Mouse (Mus musculus): ENCODE results near the gene Ogfod1. TPM values are rescaled to one million over a fixed set of nuclear protein-coding genes. Genes with fewer than 3 reads are reported as not detected.

The Ogfod1 gene
- polyA plus RNA-seq, 1 experiment from 2014 or later: 14.2 TPM

GRCm38 (mm10) chr8:94047845-94048244 is 10.8 kb downstream of the Ogfod1 start:
- Histone ChIP-seq H3K27ac (ENCODE audit: low read depth, low read length) (no peak overlapping the region), H3K9me3 (ENCODE audit: control insufficient read depth, low read length) (no peaks in the 10 kb centered on the region), H3K27me3 (ENCODE audit: control insufficient read depth, insufficient read depth, low read length) (no peaks in the 10 kb centered on the region), H3K4me2 (replicated peaks; ENCODE audit: low read depth, low read length) (no peak overlapping the region), H3K4me3 (ENCODE audit: low read length) (no peak overlapping the region), H3K4me1 (ENCODE audit: control insufficient read depth, insufficient read depth, low read length) (no peaks in the 10 kb centered on the region), H3K36me3 (ENCODE audit: control insufficient read depth, insufficient read depth, low read length) (no peaks in the 10 kb centered on the region; the same call in 1 of the 2 replicates), H3K9ac (ENCODE audit: low read depth, low read length) (no peak overlapping the region)
- ATAC-seq (ENCODE audit: low FRiP score, low TSS enrichment): no peak
- 94% methylated on average over 2 of the region's 2 CpGs for WGBS

GRCm38 (mm10) chr8:94052696-94053095 is 15.7 kb downstream of the Ogfod1 start:
- Histone ChIP-seq H3K4me1 (ENCODE audit: control insufficient read depth, insufficient read depth, low read length) (no peaks in the 10 kb centered on the region), H3K27me3 (ENCODE audit: control insufficient read depth, insufficient read depth, low read length) (no peaks in the 10 kb centered on the region), H3K4me3 (ENCODE audit: low read length) (no peak overlapping the region), H3K9ac (ENCODE audit: low read depth, low read length) (no peak overlapping the region), H3K27ac (ENCODE audit: low read depth, low read length) (no peak overlapping the region), H3K4me2 (replicated peaks; ENCODE audit: low read depth, low read length) (no peak overlapping the region), H3K36me3 (ENCODE audit: control insufficient read depth, insufficient read depth, low read length) (peaks cover 9% of the 10 kb centered on the region), H3K9me3 (ENCODE audit: control insufficient read depth, low read length) (no peaks in the 10 kb centered on the region)
- ATAC-seq (ENCODE audit: low FRiP score, low TSS enrichment): no peak
- 91% methylated on average over 12 of the region's 12 CpGs for WGBS

GRCm38 (mm10) chr8:94057157-94057854 is 20.3 kb downstream of the Ogfod1 start:
- 67% methylated on average over 6 of the region's 6 CpGs for WGBS
- Histone ChIP-seq H3K4me1 (ENCODE audit: control insufficient read depth, insufficient read depth, low read length) (no peaks in the 10 kb centered on the region), H3K36me3 (ENCODE audit: control insufficient read depth, insufficient read depth, low read length) (peaks cover 25% of the 10 kb centered on the region), H3K4me3 (ENCODE audit: low read length) (no peak overlapping the region), H3K27me3 (ENCODE audit: control insufficient read depth, insufficient read depth, low read length) (no peaks in the 10 kb centered on the region), H3K9me3 (ENCODE audit: control insufficient read depth, low read length) (no peaks in the 10 kb centered on the region), H3K9ac (ENCODE audit: low read depth, low read length) (no peak overlapping the region), H3K4me2 (replicated peaks; ENCODE audit: low read depth, low read length) (no peak overlapping the region), H3K27ac (ENCODE audit: low read depth, low read length) (no peak overlapping the region)
- no peak for ATAC-seq (ENCODE audit: low FRiP score, low TSS enrichment)

- ATAC-seq (ENCODE audit: low FRiP score, low TSS enrichment): no peak
- H3K4me3 ChIP-seq (ENCODE audit: low read length): no peak overlapping the region
- no peak overlapping the region for H3K27ac ChIP-seq (ENCODE audit: low read depth, low read length)
- WGBS: 70% methylated on average over 11 of the region's 11 CpGs
- H3K27me3 ChIP-seq (ENCODE audit: control insufficient read depth, insufficient read depth, low read length): no peaks in the 10 kb centered on the region
- H3K9ac ChIP-seq (ENCODE audit: low read depth, low read length): no peak overlapping the region
- no peaks in the 10 kb centered on the region for H3K4me1 ChIP-seq (ENCODE audit: control insufficient read depth, insufficient read depth, low read length)
- no peaks in the 10 kb centered on the region for H3K9me3 ChIP-seq (ENCODE audit: control insufficient read depth, low read length)
- H3K4me2 ChIP-seq (replicated peaks; ENCODE audit: low read depth, low read length): no peak overlapping the region
- H3K36me3 ChIP-seq (ENCODE audit: control insufficient read depth, insufficient read depth, low read length): peaks cover 16% of the 10 kb centered on the region; the same call in 1 of the 2 replicates
Observed at GRCm38 (mm10) chr8:94066121-94066863, 29.3 kb downstream of the Ogfod1 start.

- WGBS: 90% methylated on average over 7 of the region's 7 CpGs
- ATAC-seq (ENCODE audit: low FRiP score, low TSS enrichment): no peak
- H3K9me3 ChIP-seq (ENCODE audit: control insufficient read depth, low read length): no peaks in the 10 kb centered on the region
- H3K4me1 ChIP-seq (ENCODE audit: control insufficient read depth, insufficient read depth, low read length): no peaks in the 10 kb centered on the region
- no peak overlapping the region for H3K4me2 ChIP-seq (replicated peaks; ENCODE audit: low read depth, low read length)
- H3K27me3 ChIP-seq (ENCODE audit: control insufficient read depth, insufficient read depth, low read length): no peaks in the 10 kb centered on the region
- H3K9ac ChIP-seq (ENCODE audit: low read depth, low read length): no peak overlapping the region
- no peak overlapping the region for H3K4me3 ChIP-seq (ENCODE audit: low read length)
- H3K36me3 ChIP-seq (ENCODE audit: control insufficient read depth, insufficient read depth, low read length): peaks cover 10% of the 10 kb centered on the region; the same call in 1 of the 2 replicates
- no peak overlapping the region for H3K27ac ChIP-seq (ENCODE audit: low read depth, low read length)
Observed at GRCm38 (mm10) chr8:94068793-94069192, 31.8 kb downstream of the Ogfod1 start.

- H3K36me3 ChIP-seq (ENCODE audit: control insufficient read depth, insufficient read depth, low read length): no peaks in the 10 kb centered on the region; the same call in 1 of the 2 replicates
- no peak overlapping the region for H3K4me2 ChIP-seq (replicated peaks; ENCODE audit: low read depth, low read length)
- H3K4me1 ChIP-seq (ENCODE audit: control insufficient read depth, insufficient read depth, low read length): no peaks in the 10 kb centered on the region
- H3K9me3 ChIP-seq (ENCODE audit: control insufficient read depth, low read length): no peaks in the 10 kb centered on the region
- H3K27me3 ChIP-seq (ENCODE audit: control insufficient read depth, insufficient read depth, low read length): no peaks in the 10 kb centered on the region
- no peak for ATAC-seq (ENCODE audit: low FRiP score, low TSS enrichment)
- H3K4me3 ChIP-seq (ENCODE audit: low read length): no peak overlapping the region
- H3K27ac ChIP-seq (ENCODE audit: low read depth, low read length): no peak overlapping the region
- H3K9ac ChIP-seq (ENCODE audit: low read depth, low read length): no peak overlapping the region
- WGBS: 87% methylated on average over 12 of the region's 12 CpGs
Observed at GRCm38 (mm10) chr8:94076461-94077192, 39.6 kb downstream of the Ogfod1 start.

- no peak for ATAC-seq (ENCODE audit: low FRiP score, low TSS enrichment)
- H3K4me2 ChIP-seq (replicated peaks; ENCODE audit: low read depth, low read length): no peak overlapping the region
- 86% methylated on average over 9 of the region's 9 CpGs for WGBS
- H3K4me1 ChIP-seq (ENCODE audit: control insufficient read depth, insufficient read depth, low read length): no peaks in the 10 kb centered on the region
- H3K9me3 ChIP-seq (ENCODE audit: control insufficient read depth, low read length): no peaks in the 10 kb centered on the region
- no peaks in the 10 kb centered on the region for H3K27me3 ChIP-seq (ENCODE audit: control insufficient read depth, insufficient read depth, low read length)
- no peak overlapping the region for H3K9ac ChIP-seq (ENCODE audit: low read depth, low read length)
- H3K27ac ChIP-seq (ENCODE audit: low read depth, low read length): no peak overlapping the region
- no peaks in the 10 kb centered on the region for H3K36me3 ChIP-seq (ENCODE audit: control insufficient read depth, insufficient read depth, low read length)
- H3K4me3 ChIP-seq (ENCODE audit: low read length): no peak overlapping the region
Observed at GRCm38 (mm10) chr8:94087964-94088363, 51.0 kb downstream of the Ogfod1 start.

- WGBS: 70% methylated on average over 6 of the region's 6 CpGs
- H3K9me3 ChIP-seq (ENCODE audit: control insufficient read depth, low read length): no peaks in the 10 kb centered on the region
- no peaks in the 10 kb centered on the region for H3K27me3 ChIP-seq (ENCODE audit: control insufficient read depth, insufficient read depth, low read length)
- ATAC-seq (ENCODE audit: low FRiP score, low TSS enrichment): no peak
- no peak overlapping the region for H3K9ac ChIP-seq (ENCODE audit: low read depth, low read length)
- H3K4me3 ChIP-seq (ENCODE audit: low read length): no peak overlapping the region
- H3K36me3 ChIP-seq (ENCODE audit: control insufficient read depth, insufficient read depth, low read length): no peaks in the 10 kb centered on the region
- H3K4me1 ChIP-seq (ENCODE audit: control insufficient read depth, insufficient read depth, low read length): no peaks in the 10 kb centered on the region
- H3K27ac ChIP-seq (ENCODE audit: low read depth, low read length): no peak overlapping the region
- no peak overlapping the region for H3K4me2 ChIP-seq (replicated peaks; ENCODE audit: low read depth, low read length)
Observed at GRCm38 (mm10) chr8:94089715-94090114, 52.7 kb downstream of the Ogfod1 start.

- Histone ChIP-seq H3K36me3 (ENCODE audit: control insufficient read depth, insufficient read depth, low read length) (no peaks in the 10 kb centered on the region), H3K27me3 (ENCODE audit: control insufficient read depth, insufficient read depth, low read length) (no peaks in the 10 kb centered on the region), H3K4me1 (ENCODE audit: control insufficient read depth, insufficient read depth, low read length) (no peaks in the 10 kb centered on the region), H3K9me3 (ENCODE audit: control insufficient read depth, low read length) (no peaks in the 10 kb centered on the region), H3K4me3 (ENCODE audit: low read length) (no peak overlapping the region), H3K27ac (ENCODE audit: low read depth, low read length) (no peak overlapping the region), H3K9ac (ENCODE audit: low read depth, low read length) (no peak overlapping the region), H3K4me2 (replicated peaks; ENCODE audit: low read depth, low read length) (no peak overlapping the region)
- no peak for ATAC-seq (ENCODE audit: low FRiP score, low TSS enrichment)
- 81% methylated on average over 9 of the region's 9 CpGs for WGBS
Observed at GRCm38 (mm10) chr8:94092848-94093247, 55.9 kb downstream of the Ogfod1 start.
